Mouse (Mus musculus): ENCODE measurements at regions not wholly inside any gene's neighbourhood (a gene's known extent, or its start where the extent isn't known, plus 50 kb on each side); places are given as distances from the start of the nearest gene placed in this dataset.
"Not testable (repeated sequence)": the region's sequence is repeated elsewhere in the genome, so short reads cannot be mapped to it uniquely, and the experiment has no call there.

DNA sequence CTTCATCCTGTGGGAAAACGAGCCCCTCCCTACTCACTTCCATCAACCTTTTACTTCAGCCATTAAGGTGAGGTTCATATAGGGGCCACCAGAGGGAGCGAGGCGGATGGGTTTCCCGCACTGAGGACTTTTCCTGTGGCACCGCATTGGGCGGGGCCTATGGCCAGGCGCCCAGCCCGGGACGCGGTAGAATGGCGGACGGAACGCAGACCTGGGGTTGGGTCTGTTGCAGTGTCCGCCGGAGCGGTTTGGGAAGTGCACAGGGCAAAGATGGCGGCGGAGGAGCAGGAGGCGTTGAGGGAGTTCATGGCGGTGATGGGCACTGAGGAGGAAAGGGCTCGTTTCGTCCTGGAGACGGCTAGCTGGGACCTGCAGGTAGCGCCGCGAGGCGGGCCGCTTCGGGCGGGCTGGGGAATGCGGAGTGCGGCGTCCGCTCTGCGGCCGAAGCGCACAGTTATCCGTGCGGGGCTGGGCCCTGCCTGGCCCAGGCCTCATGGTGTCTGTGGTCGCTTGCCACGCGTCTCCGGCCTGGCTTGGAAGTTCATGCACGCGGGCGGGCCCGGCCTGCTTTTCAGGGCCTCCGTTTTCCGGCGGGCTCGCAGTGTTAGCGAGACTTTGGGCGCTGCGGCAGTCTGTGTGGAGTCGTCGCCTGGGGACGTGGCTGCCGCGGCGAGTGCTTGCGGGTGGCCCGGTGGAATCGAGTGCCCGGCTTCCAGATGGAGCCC lies 64.5 kb upstream of the Gm21119 start:
- TF ChIP-seq CTCF (conservative IDR thresholded peaks at IDR 0.05; ENCODE audit: insufficient read depth, insufficient read length, low read depth, low read length): peak; percentile 44
- TF ChIP-seq POLR2A (IDR thresholded peaks at IDR 0.05; ENCODE audit: low read depth, low read length): not testable (repeated sequence)

Data from kidney, adult 2 months (tissue).